In genomic region chr11:70254337-70254736, GRCm38 (mm10) we compare ENCODE assay signal across 8 mouse cellular contexts. TPM values are rescaled to one million over a fixed set of nuclear protein-coding genes. Genes with fewer than 3 reads are reported as not detected.
DNase-seq lines count a peak whose midpoint lies in the region; ATAC-seq lines count a peak whose summit lies in the region.
"Had no signal": no experiment of that assay in that cellular context is flagged by ENCODE, and none has a peak within 500 bp of the region (broad histone marks: within the 10 kb centered on the region; RNA-seq: fewer than 3 reads in every experiment).

No protein-coding gene starts in this region.

- H3K9me3 ChIP-seq in lung, embryonic 15.5 days, result no peaks in the 10 kb centered on the region
- 0 out of 2 replicates have a peak, but pooled peaks cover 2% of the 10 kb centered on the region for H3K9me3 ChIP-seq in heart, embryonic 14.5 days (ENCODE audit: control insufficient read depth, low read length)
- no peaks in the 10 kb centered on the region for H3K9me3 ChIP-seq in liver, embryonic 12.5 days (replicated peaks)
- no peaks in the 10 kb centered on the region for H3K9me3 ChIP-seq in stomach, embryonic 14.5 days (ENCODE audit: control insufficient read depth, low read depth, low read length)

- H3K4me2 ChIP-seq in lung, embryonic 15.5 days, result peak overlapping the region; percentile 68
- H3K4me2 ChIP-seq in heart, embryonic 14.5 days (ENCODE audit: low read length), result peak overlapping the region; percentile 73
- peak overlapping the region; percentile 55 for H3K4me2 ChIP-seq in liver, embryonic 12.5 days
- peak overlapping the region; percentile 45 for H3K4me2 ChIP-seq in stomach, embryonic 14.5 days (replicated peaks; ENCODE audit: low read depth, low read length)

- H3K9ac ChIP-seq in lung, embryonic 15.5 days, result peak overlapping the region; percentile 42; the same call in 1 of the 2 replicates
- peak overlapping the region; percentile 67; the same call in 1 of the 2 replicates for H3K9ac ChIP-seq in heart, embryonic 14.5 days (ENCODE audit: low read length)
- H3K9ac ChIP-seq in liver, embryonic 12.5 days, result no peak overlapping the region
- H3K9ac ChIP-seq in stomach, embryonic 14.5 days (replicated peaks; ENCODE audit: low read depth, low read length), result no peak overlapping the region

- H3K4me1 ChIP-seq in lung, embryonic 15.5 days, result 0 out of 2 replicates have a peak, but pooled peaks cover 14% of the 10 kb centered on the region
- peaks cover 5 to 8% of the 10 kb centered on the region in 2 experiments; a peak in 3 of 4 replicates for H3K4me1 ChIP-seq in heart, embryonic 14.5 days (ENCODE audit: control insufficient read depth in 2 of 2, insufficient read depth in 2 of 2, low read length in 2 of 2)
- peaks cover 7% of the 10 kb centered on the region; the same call in 1 of the 2 replicates for H3K4me1 ChIP-seq in liver, embryonic 12.5 days
- 0 out of 2 replicates have a peak, but pooled peaks cover 4% of the 10 kb centered on the region for H3K4me1 ChIP-seq in stomach, embryonic 14.5 days (ENCODE audit: control insufficient read depth, insufficient read depth, low read length)

- H3K27ac ChIP-seq in lung, embryonic 15.5 days, result no peak overlapping the region
- no peak overlapping the region for H3K27ac ChIP-seq in heart, embryonic 14.5 days (replicated peaks in 1 of 2; ENCODE audit: control insufficient read depth in 1 of 2, insufficient read depth in 1 of 2, low read depth in 2 of 2, low read length in 2 of 2)
- no peak overlapping the region for H3K27ac ChIP-seq in liver, embryonic 12.5 days
- no peak overlapping the region for H3K27ac ChIP-seq in stomach, embryonic 14.5 days (ENCODE audit: low read length)

- H3K36me3 ChIP-seq in lung, embryonic 15.5 days, result no peaks in the 10 kb centered on the region
- H3K36me3 ChIP-seq in heart, embryonic 14.5 days (ENCODE audit: control insufficient read depth, insufficient read depth, low read length), result no peaks in the 10 kb centered on the region
- H3K36me3 ChIP-seq in liver, embryonic 12.5 days, result no peaks in the 10 kb centered on the region
- no peaks in the 10 kb centered on the region for H3K36me3 ChIP-seq in stomach, embryonic 14.5 days (ENCODE audit: control insufficient read depth, insufficient read depth, low read length)

- WGBS in lung, embryonic 15.5 days, result 5% methylated on average over 18 of the region's 18 CpGs
- 7% methylated on average over 18 of the region's 18 CpGs for WGBS in heart, embryonic 14.5 days
- WGBS in liver, embryonic 12.5 days (ENCODE audit: insufficient replicate concordance), result 6% methylated on average over 18 of the region's 18 CpGs
- 6% methylated on average over 18 of the region's 18 CpGs for WGBS in stomach, embryonic 14.5 days

- H3K27me3 ChIP-seq in lung, embryonic 15.5 days, result peaks cover 49% of the 10 kb centered on the region
- H3K27me3 ChIP-seq in heart, embryonic 14.5 days (ENCODE audit: control insufficient read depth, insufficient read depth, low read length), result peaks cover 43% of the 10 kb centered on the region
- peaks cover 77% of the 10 kb centered on the region for H3K27me3 ChIP-seq in liver, embryonic 12.5 days (replicated peaks)
- 0 out of 2 replicates have a peak, but pooled peaks cover 7% of the 10 kb centered on the region for H3K27me3 ChIP-seq in stomach, embryonic 14.5 days (ENCODE audit: control insufficient read depth, insufficient read depth, low read length)

- no peak for DNase-seq in lung, postnatal 10 days
- no peak for DNase-seq in layer of hippocampus, adult 11-12 months (ENCODE audit: low spot score)
- DNase-seq: adrenal gland, adult 8-10 months had no signal

- peak overlapping the region; percentile 40 for H3K4me3 ChIP-seq in lung, embryonic 15.5 days
- H3K4me3 ChIP-seq in heart, embryonic 14.5 days (ENCODE audit: control insufficient read depth in 1 of 2, insufficient read depth in 1 of 2, low read depth in 1 of 2, low read length in 2 of 2), result peak overlapping the region; percentile 29 to 43
- H3K4me3 ChIP-seq in liver, embryonic 12.5 days, result peak overlapping the region; percentile 37
- peak overlapping the region; percentile 27 for H3K4me3 ChIP-seq in stomach, embryonic 14.5 days (ENCODE audit: low read depth, low read length)

- no peak for ATAC-seq in lung, embryonic 15.5 days (ENCODE audit: borderline replicate concordance, extremely low read depth, low FRiP score, low TSS enrichment)
- ATAC-seq in heart, embryonic 14.5 days (ENCODE audit: insufficient number of reproducible peaks, insufficient read depth, low FRiP score, low read depth), result no peak
- ATAC-seq in liver, embryonic 12.5 days, result no peak
- ATAC-seq in stomach, embryonic 14.5 days (ENCODE audit: insufficient number of reproducible peaks, insufficient read depth, low FRiP score, low read depth), result no peak
- ATAC-seq in inflammation-experienced regulatory T-cells, adult 6 months, result no peak

RNA-seq across cellular contexts. Expression of gene Alox12, which starts 0.8 kb away (rescaled TPM):
- 7.0 TPM in 2 replicates for polyA plus RNA-seq in lung, embryonic 15.5 days (2015; fragmentation: Nextera tagmentation; extraction: Ambion mirVana)
- polyA plus RNA-seq in heart, embryonic 14.5 days (2014; fragmentation: Nextera tagmentation; extraction: Ambion mirVana), result 3.0 TPM in 2 replicates
- polyA plus RNA-seq in liver, embryonic 12.5 days (2016; fragmentation: Nextera tagmentation; extraction: Ambion mirVana), result 24.7 and 26.8 TPM in 2 replicates
- 13.0 and 14.6 TPM in 2 replicates for polyA plus RNA-seq in stomach, embryonic 14.5 days (2014; fragmentation: Nextera tagmentation; extraction: Ambion mirVana)
- under 1 TPM in 1 of 3 experiments, not detected in 2; 0.47 TPM for polyA plus RNA-seq in inflammation-experienced regulatory T-cells, adult 6 months (2017; shearing (Covaris generic))

RNA-seq across cellular contexts. Expression of gene Rnasek, which starts 14.7 kb away (rescaled TPM):
- polyA plus RNA-seq in lung, embryonic 15.5 days (2015; fragmentation: Nextera tagmentation; extraction: Ambion mirVana), result 179 and 183 TPM in 2 replicates
- 219 and 240 TPM in 2 replicates for polyA plus RNA-seq in heart, embryonic 14.5 days (2014; fragmentation: Nextera tagmentation; extraction: Ambion mirVana)
- polyA plus RNA-seq in liver, embryonic 12.5 days (2016; fragmentation: Nextera tagmentation; extraction: Ambion mirVana), result 159 and 173 TPM in 2 replicates
- 157 and 164 TPM in 2 replicates for polyA plus RNA-seq in stomach, embryonic 14.5 days (2014; fragmentation: Nextera tagmentation; extraction: Ambion mirVana)
- 100 to 1,000 TPM; 207 to 275 (median 255) TPM for polyA plus RNA-seq in inflammation-experienced regulatory T-cells, adult 6 months (2017; shearing (Covaris generic))

RNA-seq across cellular contexts. Expression of gene Gm21988, which starts 14.7 kb away (rescaled TPM):
- polyA plus RNA-seq in lung, embryonic 15.5 days (2015; fragmentation: Nextera tagmentation; extraction: Ambion mirVana), result 10.8 and 11.0 TPM in 2 replicates
- 10.1 and 12.2 TPM in 2 replicates for polyA plus RNA-seq in heart, embryonic 14.5 days (2014; fragmentation: Nextera tagmentation; extraction: Ambion mirVana)
- 6.2 and 7.8 TPM in 2 replicates for polyA plus RNA-seq in liver, embryonic 12.5 days (2016; fragmentation: Nextera tagmentation; extraction: Ambion mirVana)
- polyA plus RNA-seq in stomach, embryonic 14.5 days (2014; fragmentation: Nextera tagmentation; extraction: Ambion mirVana), result 9.2 and 13.3 TPM in 2 replicates
- 10 to 100 TPM in 1 of 3 experiments, 1 to 10 TPM in 2; 2.7 to 11.1 (median 6.1) TPM for polyA plus RNA-seq in inflammation-experienced regulatory T-cells, adult 6 months (2017; shearing (Covaris generic))

RNA-seq across cellular contexts. Expression of gene 0610010K14Rik, which starts 16.6 kb away (rescaled TPM):
- 175 and 179 TPM in 2 replicates for polyA plus RNA-seq in lung, embryonic 15.5 days (2015; fragmentation: Nextera tagmentation; extraction: Ambion mirVana)
- 139 and 143 TPM in 2 replicates for polyA plus RNA-seq in heart, embryonic 14.5 days (2014; fragmentation: Nextera tagmentation; extraction: Ambion mirVana)
- 97.4 and 104 TPM in 2 replicates for polyA plus RNA-seq in liver, embryonic 12.5 days (2016; fragmentation: Nextera tagmentation; extraction: Ambion mirVana)
- 164 and 167 TPM in 2 replicates for polyA plus RNA-seq in stomach, embryonic 14.5 days (2014; fragmentation: Nextera tagmentation; extraction: Ambion mirVana)
- polyA plus RNA-seq in inflammation-experienced regulatory T-cells, adult 6 months (2017; shearing (Covaris generic)), result 100 to 1,000 TPM; 133 to 147 (median 134) TPM

RNA-seq across cellular contexts. Expression of gene Bcl6b, which starts 24.7 kb away (rescaled TPM):
- polyA plus RNA-seq in lung, embryonic 15.5 days (2015; fragmentation: Nextera tagmentation; extraction: Ambion mirVana), result 30.2 and 33.9 TPM in 2 replicates
- polyA plus RNA-seq in heart, embryonic 14.5 days (2014; fragmentation: Nextera tagmentation; extraction: Ambion mirVana), result 18.7 and 22.4 TPM in 2 replicates
- 2.8 and 3.8 TPM in 2 replicates for polyA plus RNA-seq in liver, embryonic 12.5 days (2016; fragmentation: Nextera tagmentation; extraction: Ambion mirVana)
- polyA plus RNA-seq in stomach, embryonic 14.5 days (2014; fragmentation: Nextera tagmentation; extraction: Ambion mirVana), result 11.3 and 12.0 TPM in 2 replicates
- polyA plus RNA-seq in inflammation-experienced regulatory T-cells, adult 6 months (2017; shearing (Covaris generic)), result under 1 TPM in 1 of 3 experiments, not detected in 2; 0.39 TPM

Comparison
In these comparisons a context has a peak if more than half of its experiments do, and no peak if none do; other contexts are left out.
1. H3K9ac ChIP-seq: peak in lung, embryonic 15.5 days (single experiment) and heart, embryonic 14.5 days (single experiment); none in liver, embryonic 12.5 days (single experiment) and stomach, embryonic 14.5 days (single experiment).
2. Peak in every context shown above with its lines, with median percentiles within 50 percentile points of each other: H3K4me2 ChIP-seq and H3K4me3 ChIP-seq.